Mouse (Mus musculus) left cerebral cortex, adult 11 months (tissue): ENCODE measurements around the gene Unkl.

Source experiments
- DNase-seq: peaks from one replicate; pipeline ENCODE4 v3.0.0; 2022; ENCODE audit warnings: low spot score

The Unkl gene

DNA sequence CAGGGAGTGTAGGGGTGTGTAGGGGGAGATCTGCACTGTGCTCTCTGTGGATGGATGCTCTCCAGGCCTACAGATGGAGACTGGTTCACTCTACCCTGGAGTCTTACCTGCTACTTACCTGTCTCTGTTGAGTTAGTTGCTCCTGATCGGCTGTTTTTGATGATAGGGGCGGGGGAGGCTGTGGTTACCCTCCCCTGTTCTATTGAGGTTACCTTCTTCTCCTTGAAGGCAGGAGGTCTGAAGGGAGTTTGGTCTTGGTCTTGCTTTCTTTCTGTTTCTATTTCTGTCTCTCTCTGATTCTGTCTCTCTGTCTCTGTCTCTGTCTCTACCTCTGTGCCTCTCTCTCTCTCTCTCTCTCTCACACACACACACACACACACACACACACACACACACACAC, 66.9 kb downstream of the Unkl start:
- no peak for DNase-seq

DNA sequence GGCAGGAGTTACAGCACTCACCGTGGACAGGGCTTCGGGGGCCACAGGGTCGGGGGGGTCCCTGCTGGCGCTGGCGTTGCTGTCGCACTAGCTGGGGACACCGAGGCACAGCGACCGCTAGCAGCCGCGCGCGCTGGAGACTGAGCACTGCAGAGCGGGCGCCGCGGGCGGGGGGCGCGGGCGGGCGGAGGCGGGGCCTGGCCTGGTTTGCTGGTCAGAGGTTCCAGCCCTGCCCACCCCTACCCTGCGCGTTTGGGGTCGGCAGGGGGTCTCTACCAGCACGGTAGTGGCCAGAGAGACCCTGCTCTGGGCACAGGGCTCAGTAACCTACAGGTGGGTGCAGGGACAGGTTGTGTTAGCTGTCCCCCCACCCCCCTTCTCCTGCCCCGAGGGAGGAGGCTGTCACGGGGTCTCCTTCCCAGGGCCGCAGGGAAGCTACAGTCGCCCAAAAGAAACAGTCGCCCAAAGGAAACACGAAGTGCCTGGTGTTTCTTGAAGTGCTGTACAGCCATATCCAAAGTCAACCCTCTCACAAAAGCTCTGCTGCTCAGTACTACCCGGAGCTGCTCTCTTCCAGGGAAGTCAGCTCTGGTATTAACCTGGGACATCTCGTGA, 68.0 kb downstream of the Unkl start, which contains the start of gene Baiap3:
Baiap3 (minus strand) TSS at position 225 of the 615 bp plus-strand sequence.
- no peak for DNase-seq

DNA sequence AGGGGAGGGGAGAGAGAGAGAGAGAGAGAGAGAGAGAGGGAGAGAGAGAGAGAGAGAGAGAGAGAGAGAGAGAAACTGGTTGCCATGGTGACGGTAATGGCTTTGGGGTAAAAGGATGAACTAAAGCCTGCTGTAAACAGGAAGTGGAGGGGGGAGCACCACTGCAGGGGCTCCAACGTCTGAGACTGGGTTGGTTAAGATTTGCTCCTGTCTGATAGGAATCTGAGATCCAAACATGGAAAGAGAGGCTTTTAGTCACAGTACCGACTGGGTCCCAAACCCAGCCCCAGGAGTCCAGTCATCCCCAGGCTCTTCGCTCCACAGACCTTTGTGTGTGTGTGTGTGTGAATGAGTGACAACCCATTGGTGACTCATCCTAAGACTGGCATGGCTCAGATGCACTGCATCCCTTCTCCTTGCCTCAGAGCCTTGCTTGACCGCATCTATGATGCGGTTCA, 69.6 kb downstream of the Unkl start:
- no peak for DNase-seq

DNA sequence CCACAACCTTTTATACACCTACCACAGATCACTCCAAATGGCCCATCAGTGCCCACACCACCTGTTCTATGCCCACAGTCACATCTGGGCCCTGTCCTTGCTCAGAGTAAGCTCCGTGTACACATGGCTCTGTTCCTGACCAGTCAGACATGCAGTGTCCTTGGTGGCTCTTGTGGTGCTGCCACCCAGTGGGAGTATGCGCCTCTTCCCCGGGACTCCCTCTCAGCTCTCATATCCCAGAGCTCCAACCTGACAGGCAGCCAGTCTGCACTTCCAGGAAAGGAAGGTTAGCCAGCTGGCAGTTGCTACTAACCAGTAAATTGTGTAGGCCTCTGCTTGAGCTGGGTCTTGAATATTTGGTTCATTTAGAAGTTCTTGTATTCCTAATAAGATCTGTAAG, 76.3 kb downstream of the Unkl start:
- no peak for DNase-seq

DNA sequence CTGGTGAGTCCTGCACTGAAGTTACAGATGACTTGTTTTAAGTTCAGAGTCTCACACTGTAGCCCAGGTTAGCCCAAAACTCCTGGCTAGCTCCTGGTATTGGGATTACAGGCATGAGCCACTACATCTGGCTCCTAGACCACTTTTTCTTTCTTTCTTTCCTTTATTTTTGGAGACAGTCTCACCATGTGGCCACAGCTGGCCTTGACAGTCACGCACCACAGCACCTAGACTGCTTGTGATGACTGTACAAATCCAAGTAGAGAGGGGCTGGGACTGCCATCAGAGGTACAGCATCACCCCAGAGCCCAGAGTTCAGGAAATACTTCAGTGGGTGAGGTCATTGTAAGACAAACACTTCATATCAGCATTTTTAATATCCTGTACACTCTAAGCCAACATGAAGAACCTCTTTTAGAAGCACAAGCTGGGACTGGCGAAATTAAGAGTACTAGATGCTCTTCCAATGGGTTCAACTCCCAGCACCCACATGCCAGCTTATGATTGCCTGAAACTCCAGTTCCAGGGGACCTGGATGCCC, 82.7 kb downstream of the Unkl start:
- DNase-seq, result no peak

DNA sequence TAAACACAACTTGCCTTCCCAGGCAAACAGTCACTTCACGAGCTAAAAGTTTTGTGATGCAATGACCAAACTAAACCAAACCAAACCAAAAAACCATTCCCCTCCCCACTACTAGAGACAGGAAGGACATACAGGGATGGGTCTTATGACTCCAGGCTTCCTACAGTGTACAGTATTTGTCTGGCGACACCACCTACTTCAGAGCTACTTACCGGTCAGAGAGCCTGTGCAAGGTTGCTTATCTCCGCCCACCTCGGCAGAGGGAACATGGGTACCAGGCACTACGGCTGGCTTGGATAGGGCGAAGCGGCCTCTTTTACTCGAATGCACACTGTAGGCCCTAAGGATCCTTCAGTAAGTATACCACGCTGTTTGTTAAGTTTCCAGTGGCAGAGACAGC, 84.1 kb downstream of the Unkl start:
- no peak for DNase-seq

DNA sequence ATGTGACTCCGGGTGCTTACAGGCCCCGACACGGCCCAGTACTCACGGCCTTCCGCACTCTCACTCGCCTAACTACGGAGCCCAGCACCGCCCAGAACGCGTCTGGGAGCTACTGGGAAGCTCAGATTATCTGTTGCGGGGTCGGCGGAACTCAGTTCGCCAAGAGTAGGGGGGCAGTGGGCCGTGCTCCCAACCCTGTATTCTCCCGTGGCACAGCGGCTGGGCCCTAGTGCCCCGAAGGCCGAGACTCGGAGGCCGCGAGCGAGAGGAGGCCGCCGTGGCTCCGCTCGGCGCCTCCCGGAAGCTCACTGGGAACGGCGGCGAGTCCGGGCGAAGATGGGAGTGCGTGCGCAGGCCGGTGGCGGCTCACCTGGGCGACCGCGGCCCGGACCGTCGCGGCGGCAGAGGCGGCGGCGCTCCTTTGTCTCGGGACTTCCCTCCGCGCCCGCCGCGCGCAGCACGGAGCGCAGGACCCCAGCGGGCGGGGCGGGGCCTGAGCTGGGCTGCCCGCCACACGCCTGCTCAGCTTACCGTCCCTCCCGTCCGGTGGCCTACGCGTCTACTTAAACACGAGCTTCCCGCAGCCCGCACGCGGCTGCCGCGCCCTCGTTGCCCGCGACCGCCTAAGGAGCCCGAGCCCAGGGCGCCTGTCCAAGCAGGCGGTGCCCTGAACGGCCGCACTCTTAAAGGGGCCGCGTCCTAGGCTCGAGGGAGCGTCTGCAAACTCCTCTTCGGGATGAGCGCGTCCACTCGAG, 84.9 kb downstream of the Unkl start:
- peak; percentile 87 for DNase-seq

DNA sequence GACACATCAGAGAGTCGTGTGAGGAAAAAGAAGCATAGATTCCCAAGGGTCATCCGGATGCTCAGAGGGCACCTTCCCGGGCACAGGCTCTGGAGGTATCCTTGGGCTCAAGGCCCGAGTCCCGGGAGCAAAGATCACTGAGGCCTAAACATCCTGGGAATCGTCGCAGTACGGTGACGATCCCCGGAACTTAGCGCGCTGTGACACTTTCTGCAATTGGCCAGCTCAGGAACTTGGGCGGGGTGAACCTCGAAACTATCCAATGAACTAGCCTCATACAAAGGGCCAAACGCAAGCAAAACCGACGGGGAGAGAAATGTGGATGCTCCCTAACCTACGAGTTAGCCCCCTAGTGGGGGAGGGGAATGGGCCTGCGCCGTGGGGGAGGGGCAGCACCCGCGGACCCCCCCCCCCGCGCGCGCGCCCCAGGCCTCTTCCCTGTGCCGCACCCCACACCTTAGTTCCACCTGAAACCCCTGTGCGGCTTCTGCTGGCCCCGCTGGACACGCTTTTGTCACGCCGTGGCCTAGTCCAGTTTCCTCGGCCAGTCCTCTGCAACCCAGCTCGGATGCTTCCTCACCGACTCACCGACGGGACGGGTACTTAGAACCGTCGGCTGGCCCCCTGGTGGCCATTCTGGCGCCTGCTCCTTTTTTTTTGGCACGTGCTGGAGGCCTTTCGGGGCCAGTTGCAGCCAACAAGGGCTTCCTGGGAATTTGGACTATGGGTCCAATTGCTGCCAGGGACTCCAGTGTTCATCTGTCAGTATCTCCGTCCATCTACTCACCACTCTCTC, 85.7 kb downstream of the Unkl start:
- peak; percentile 95 for DNase-seq

DNA sequence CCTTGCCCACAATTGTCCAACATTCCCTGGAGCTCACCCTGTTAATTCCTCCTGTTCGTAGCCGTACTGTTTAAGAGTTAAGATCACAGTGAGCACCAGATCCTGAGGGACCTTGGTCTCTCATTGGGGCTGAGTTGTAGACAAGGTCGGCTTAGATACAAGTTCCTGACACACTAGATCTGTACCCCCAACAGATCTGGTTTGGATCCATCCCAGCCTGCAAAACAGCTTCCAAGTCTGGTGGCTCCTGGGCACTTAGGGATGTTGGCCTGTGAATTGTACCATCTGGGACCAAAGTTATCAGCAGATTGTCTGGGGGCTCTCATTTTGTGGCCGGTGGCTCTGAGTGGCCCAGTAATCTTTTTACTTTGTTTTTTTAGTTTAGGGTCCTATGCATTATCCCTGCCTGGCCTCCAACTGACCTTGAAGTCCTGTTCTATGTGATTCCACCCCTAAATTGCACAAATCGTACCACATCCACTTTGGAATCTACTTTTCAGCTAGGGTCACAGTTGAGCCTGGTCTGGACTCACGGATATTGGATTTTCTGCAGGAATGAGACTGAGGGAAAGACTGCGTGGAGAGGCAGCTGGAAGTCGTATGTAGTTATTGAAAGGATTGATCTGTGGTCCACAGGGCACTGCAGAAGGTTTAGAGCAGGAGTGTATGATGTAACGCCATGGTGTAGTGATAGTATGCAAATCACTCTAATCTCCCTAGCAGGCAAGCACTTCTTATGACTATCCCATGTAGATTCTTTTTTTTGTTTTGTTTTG, 86.6 kb downstream of the Unkl start, which contains the start of gene Ube2i:
Ube2i (minus strand) TSS at position 52 of the 776 bp plus-strand sequence.
- DNase-seq, result no peak

DNA sequence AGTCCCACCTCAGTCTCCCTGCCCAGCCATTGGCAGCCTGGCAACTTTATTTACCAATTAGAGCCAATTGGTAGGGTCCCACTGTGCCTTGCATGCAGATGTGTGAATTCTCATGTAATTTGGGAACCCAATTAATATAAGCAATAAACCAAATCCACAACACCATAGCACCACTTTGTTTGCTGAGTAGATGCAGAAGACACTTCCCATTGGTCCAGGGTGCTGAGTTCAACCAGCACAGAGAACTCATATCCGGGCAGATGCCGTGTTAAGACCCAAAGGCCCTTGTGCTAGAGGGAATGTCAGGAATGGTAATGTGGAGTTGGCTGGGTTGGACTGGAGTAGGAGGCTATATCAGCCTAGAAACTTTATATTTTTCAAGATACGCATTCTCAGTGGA, 87.6 kb downstream of the Unkl start:
- no peak for DNase-seq

DNA sequence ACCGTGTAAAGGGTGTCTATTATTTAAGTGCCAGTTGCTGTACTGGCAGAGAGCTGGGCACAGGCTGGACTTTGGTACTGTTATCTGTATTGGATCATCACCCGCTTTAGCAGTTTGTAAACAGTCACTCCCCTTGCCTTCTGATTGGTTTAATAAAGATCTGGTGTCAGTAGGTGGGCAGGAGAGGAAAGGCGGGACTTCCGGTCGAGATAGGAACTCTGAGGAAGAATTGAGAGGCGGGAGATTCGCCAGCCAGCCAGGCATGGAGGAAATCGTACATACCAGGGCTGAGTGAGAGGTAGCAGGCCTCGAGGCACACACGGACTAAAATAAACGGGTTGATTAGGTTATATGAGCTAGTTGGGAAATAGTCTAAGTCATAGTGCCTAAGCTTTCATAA, 93.9 kb downstream of the Unkl start:
- no peak for DNase-seq
